Mouse (Mus musculus) kidney, adult 11 months (tissue): ENCODE data around the gene Gm2888.
A peak's percentile ranks its signal among the peaks of the same experiment; 100 is the strongest.
"Not testable (repeated sequence)": the region's sequence is repeated elsewhere in the genome, so short reads cannot be mapped to it uniquely, and the experiment has no call there.

Source experiments
- DNase-seq: peaks from one replicate; pipeline ENCODE4 v3.0.0; 2022

Gm2888 gene

DNA sequence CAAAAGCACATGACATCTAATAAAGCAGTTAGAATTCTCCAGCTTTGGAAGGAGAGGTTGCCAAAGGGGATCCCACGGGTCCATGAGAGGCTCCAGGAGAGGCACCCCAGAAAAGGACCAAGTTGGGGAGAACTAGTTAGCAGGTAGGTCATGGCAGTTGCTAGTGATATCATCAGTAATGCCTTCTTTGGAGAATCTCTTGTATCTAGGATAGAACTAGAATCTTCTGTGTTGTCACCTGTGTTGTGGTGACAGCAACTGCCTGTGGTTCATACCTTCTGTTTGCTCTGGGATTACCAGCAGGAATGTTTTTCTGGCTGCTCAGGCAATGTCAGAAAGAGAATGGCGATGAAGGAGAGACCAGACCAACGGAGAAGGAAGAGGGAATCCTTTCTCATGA, at the start of gene Gm2888:
Gene Gm2888, plus strand, starts transcription at position 301 of the 400 bp plus-strand sequence.
- DNase-seq, result not testable (repeated sequence)

GRCm38 (mm10) chr14:3048727-3049512, 19.1 kb downstream of the Gm2888 start, which contains the start of gene Gm2897:
TSS of gene Gm2897 (plus strand) at chr14:3049285.
- not testable (repeated sequence) for DNase-seq

DNA sequence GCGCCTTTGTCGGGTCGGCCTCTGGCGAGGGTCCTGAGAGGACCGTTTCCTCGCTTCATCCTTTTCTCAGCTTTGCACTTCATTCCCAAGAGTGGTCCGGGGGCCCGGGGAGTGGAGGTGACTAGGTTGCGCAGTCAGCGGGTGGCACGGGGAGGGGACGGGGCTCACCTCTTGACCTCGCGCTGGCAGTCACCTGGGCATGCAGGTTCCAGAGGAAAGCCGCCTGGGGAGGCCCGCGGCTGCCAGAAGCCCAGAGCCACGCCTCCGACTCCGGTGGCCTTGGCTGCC, 19.7 kb downstream of the Gm2888 start:
- DNase-seq, result peak; percentile 21

DNA sequence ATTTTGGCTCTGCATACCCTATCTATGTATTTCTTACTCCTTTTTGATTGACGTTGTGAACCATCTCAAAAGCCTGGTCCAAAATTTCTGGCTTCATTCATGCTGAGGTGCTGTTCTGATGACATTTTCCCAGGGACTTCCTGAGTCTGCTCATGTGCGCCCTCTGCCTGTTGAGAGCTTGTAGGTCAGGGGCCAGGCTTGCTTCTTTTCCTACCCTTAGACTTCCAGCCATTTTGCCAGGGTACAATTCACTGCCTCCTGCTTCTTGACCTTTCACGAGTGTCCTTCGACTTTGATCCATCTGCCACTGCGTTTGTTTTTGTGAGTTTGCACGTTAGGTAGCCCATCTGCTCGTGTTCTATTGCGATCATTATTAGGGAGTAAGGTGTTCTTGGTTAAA, 20.3 kb downstream of the Gm2888 start:
- DNase-seq, result not testable (repeated sequence)
